Mouse (Mus musculus) left cerebral cortex, postnatal 14 days (tissue): ENCODE measurements around the gene Vmn1r194. TPM values are rescaled to one million over a fixed set of nuclear protein-coding genes. Genes with fewer than 3 reads are reported as not detected.
"Not testable (repeated sequence)": the region's sequence is repeated elsewhere in the genome, so short reads cannot be mapped to it uniquely, and the experiment has no call there.

ENCODE experiments used
- DNase-seq, 2 experiments: peaks; one replicate each; pipeline ENCODE4 v3.0.0; 2021 to 2022; ENCODE audit warnings: low spot score in 2 of 2, mixed read lengths in 1 of 2
- intact Hi-C: fragments of 180-260 bp; cut with DNase I; formaldehyde crosslinking; loops from one replicate; pipeline ENCODE4 v1.15.1; 2025
- long read RNA-seq, 2 experiments: library from polyadenylated mRNA; stranded (forward); transcript quantifications; one replicate each; pipeline ENCODE4 v2.0.0; 2021
- microRNA-seq, 2 experiments: library from miRNA; unstranded; fragments of <30 nt; microRNA quantifications; one replicate each; pipeline ENCODE4 v1.2.0; 2022
- total RNA-seq, 2 experiments: library from RNA; stranded (reverse); gene quantifications; 2 replicates each; pipeline ENCODE4 v1.2.3; 2021

Vmn1r194 gene
- not detected for total RNA-seq
- long read RNA-seq, experiment 1 = 0 reads
- long read RNA-seq, experiment 2 = 0 reads

GRCm38 (mm10) chr13:22243915-22244314 is at the start of gene Vmn1r194:
Gene Vmn1r194, plus strand, starts transcription at chr13:22244215.
- DNase-seq = no peak
- intact Hi-C loops = no loop called here

- intact Hi-C loops, DNase-seq: not testable (repeated sequence)
Observed at GRCm38 (mm10) chr13:22223060-22223459, 21.0 kb upstream of the Vmn1r194 start, which contains the start of gene Vmn1r193. Gene Vmn1r193, minus strand, starts transcription at chr13:22223160.

GRCm38 (mm10) chr13:22270222-22270621 is 26.2 kb downstream of the Vmn1r194 start, which contains the start of gene Vmn1r195:
Gene Vmn1r195, plus strand, starts transcription at chr13:22270522.
- DNase-seq, intact Hi-C loops: not testable (repeated sequence)

- no peak for DNase-seq
- intact Hi-C loops = no loop called here
Observed at GRCm38 (mm10) chr13:22271721-22272120, 27.7 kb downstream of the Vmn1r194 start.

- intact Hi-C loops = no loop called here
- no peak for DNase-seq
Observed at GRCm38 (mm10) chr13:22284578-22284977, 40.6 kb downstream of the Vmn1r194 start.

- DNase-seq = no peak
- intact Hi-C loops = no loop called here
Observed at GRCm38 (mm10) chr13:22289620-22290019, 45.6 kb downstream of the Vmn1r194 start, which contains the start of gene Vmn1r196. Gene Vmn1r196, plus strand, starts transcription at chr13:22289920.

Small RNA genes lying within 50 kb of the gene (microRNA-seq; reads per million reads assigned to microRNA genes)
- gene Gm23282 (0 reads per million in 2 experiments), gene Gm25084 (0 reads per million in 2 experiments)

Other genes with a start within 250 kb of the Vmn1r194 start
- under 1 TPM in 1 of 2 experiments, not detected in 1; 0.19 TPM for gene Prss16, start 234.5 kb upstream of the Vmn1r194 start, total RNA-seq
- gene Hist1h2ah, start 208.6 kb upstream of the Vmn1r194 start, total RNA-seq = 10 to 100 TPM; 38.2 to 41.7 TPM
- 10 to 100 TPM; 21.5 to 26.9 TPM for gene Hist1h2bk, start 208.3 kb upstream of the Vmn1r194 start, total RNA-seq
- gene Hist1h4i, start 202.9 kb upstream of the Vmn1r194 start, total RNA-seq = 10 to 100 TPM; 50.0 to 57.5 TPM
- gene Hist1h2ag, start 201.3 kb upstream of the Vmn1r194 start, total RNA-seq = 10 to 100 TPM; 17.8 to 20.2 TPM
- 10 to 100 TPM; 15.5 to 16.7 TPM for gene Hist1h2bj, start 201.0 kb upstream of the Vmn1r194 start, total RNA-seq
- not detected for gene Vmn1r188, start 159.8 kb upstream of the Vmn1r194 start, total RNA-seq
- not detected for gene Vmn1r189, start 138.4 kb upstream of the Vmn1r194 start, total RNA-seq
- gene Vmn1r191, start 60.2 kb upstream of the Vmn1r194 start, total RNA-seq = not detected
- not detected for gene Vmn1r192, start 53.1 kb upstream of the Vmn1r194 start, total RNA-seq
- not detected for gene Vmn1r193, start 21.1 kb upstream of the Vmn1r194 start, total RNA-seq
- gene Vmn1r195, start 26.3 kb downstream of the Vmn1r194 start, total RNA-seq = not detected
- gene Vmn1r196, start 45.7 kb downstream of the Vmn1r194 start, total RNA-seq = not detected
- not detected for gene Vmn1r197, start 80.4 kb downstream of the Vmn1r194 start, total RNA-seq
- gene Vmn1r198, start 106.1 kb downstream of the Vmn1r194 start, total RNA-seq = not detected
- not detected for gene Vmn1r199, start 135.6 kb downstream of the Vmn1r194 start, total RNA-seq
- not detected for gene Vmn1r200, start 146.2 kb downstream of the Vmn1r194 start, total RNA-seq
- not detected for gene Vmn1r201, start 227.7 kb downstream of the Vmn1r194 start, total RNA-seq